Mouse (Mus musculus) forebrain, embryonic 14.5 days (tissue): ENCODE measurements around the gene Itih1. TPM values are rescaled to one million over a fixed set of nuclear protein-coding genes. Genes with fewer than 3 reads are reported as not detected.
A peak's percentile ranks its signal among the peaks of the same experiment; 100 is the strongest.

ENCODE experiments used
- ATAC-seq: fragments of 200-750 bp; cut with Nextera tagmentation; 2 replicates; pipeline ENCODE4 v1.8.0; 2017; ENCODE audit warnings: mild to moderate bottlenecking, moderate library complexity
- DNase-seq: peaks from one replicate; pipeline ENCODE4 v3.0.0-alpha.2; 2015; ENCODE audit warnings: low spot score
- H3K27ac ChIP-seq: fragments of 300-500 bp; sonication (generic); 2 replicates; pipeline ENCODE4 v1.5.1; 2014; ENCODE audit warnings: low read depth, mild to moderate bottlenecking, control low read depth, low read length, moderate library complexity
- H3K27me3 ChIP-seq: fragments of 300-500 bp; sonication (generic); replicated peaks from 2 replicates; pipeline ENCODE4 v1.6.1; 2014; ENCODE audit warnings: low read length, control low read depth, mixed read lengths; ENCODE audit not compliant: control insufficient read depth, insufficient read depth
- H3K36me3 ChIP-seq: fragments of 300-500 bp; sonication (generic); 2 replicates; pipeline ENCODE4 v1.6.1; 2014; ENCODE audit warnings: low read length, control low read depth; ENCODE audit not compliant: control insufficient read depth, insufficient read depth
- H3K4me1 ChIP-seq: fragments of 300-500 bp; sonication (generic); 2 replicates; pipeline ENCODE4 v1.6.1; 2014; ENCODE audit warnings: antibody characterized with exemption, low read length, control low read depth; ENCODE audit not compliant: control insufficient read depth, insufficient read depth
- H3K4me2 ChIP-seq: fragments of 300-500 bp; sonication (generic); 2 replicates; pipeline ENCODE4 v1.6.1; 2014; ENCODE audit warnings: mild to moderate bottlenecking, control low read depth, low read length
- H3K4me3 ChIP-seq: fragments of 300-500 bp; sonication (generic); 2 replicates; pipeline ENCODE4 v1.5.1; 2014; ENCODE audit warnings: low read depth, low read length, control low read depth
- H3K9ac ChIP-seq: fragments of 300-500 bp; sonication (generic); 2 replicates; pipeline ENCODE4 v1.6.1; 2014; ENCODE audit warnings: mild to moderate bottlenecking, low read length, control low read depth, moderate library complexity
- H3K9me3 ChIP-seq: fragments of 300-500 bp; sonication (generic); replicated peaks from 2 replicates; pipeline ENCODE4 v1.6.1; 2016; ENCODE audit warnings: low read length, control low read depth, mixed read lengths; ENCODE audit not compliant: control insufficient read depth
- WGBS: fragments of 180-500 bp; shearing (Covaris S2); extraction: QIAGEN DNeasy Blood & Tissue Kit; methylation state at CpG from one replicate; pipeline ENCODE4 v1.1.7; 2014; 5-methylcytosine and 5-hydroxymethylcytosine counted together
- polyA plus RNA-seq: library from polyadenylated mRNA; unstranded; fragments of >200 nt; fragmentation: Nextera tagmentation; extraction: Ambion mirVana; gene quantifications from 2 replicates; pipeline ENCODE4 v1.2.1, GENCODE M21; 2014

Gene Itih1
- polyA plus RNA-seq, 1 experiment from 2014 or later, result not detected

- ATAC-seq, result no peak
- 67% methylated on average over 11 of the region's 11 CpGs for WGBS
- H3K4me3 ChIP-seq, result no peak overlapping the region
Observed at GRCm38 (mm10) chr14:30943860-30944674, 978 bp upstream of the Itih1 start.

GRCm38 (mm10) chr14:30942254-30942653 is 835 bp downstream of the Itih1 start:
- H3K9ac ChIP-seq, result no peak overlapping the region
- no peak overlapping the region for H3K4me3 ChIP-seq
- H3K9me3 ChIP-seq, result no peaks in the 10 kb centered on the region

More at GRCm38 (mm10) chr14:30943860-30944674, 978 bp upstream of the Itih1 start:
- peak; percentile 31 for DNase-seq
- H3K9me3 ChIP-seq, result no peaks in the 10 kb centered on the region
- H3K36me3 ChIP-seq, result no peaks in the 10 kb centered on the region
- H3K9ac ChIP-seq, result no peak overlapping the region
- no peaks in the 10 kb centered on the region for H3K27me3 ChIP-seq
- no peaks in the 10 kb centered on the region for H3K4me1 ChIP-seq
- H3K4me2 ChIP-seq, result no peak overlapping the region
- no peak overlapping the region for H3K27ac ChIP-seq

GRCm38 (mm10) chr14:30933351-30933750 is 9.7 kb downstream of the Itih1 start:
- DNase-seq, result no peak
- H3K4me2 ChIP-seq, result no peak overlapping the region
- H3K27ac ChIP-seq, result no peak overlapping the region
- H3K4me1 ChIP-seq, result no peaks in the 10 kb centered on the region
- no peak overlapping the region for H3K4me3 ChIP-seq
- H3K9ac ChIP-seq, result no peak overlapping the region
- H3K36me3 ChIP-seq, result no peaks in the 10 kb centered on the region
- no peaks in the 10 kb centered on the region for H3K27me3 ChIP-seq
- no peak for ATAC-seq
- H3K9me3 ChIP-seq, result no peaks in the 10 kb centered on the region
- 85% methylated on average over 9 of the region's 9 CpGs for WGBS

More at GRCm38 (mm10) chr14:30942254-30942653, 835 bp downstream of the Itih1 start:
- H3K4me1 ChIP-seq, result no peaks in the 10 kb centered on the region
- no peak overlapping the region for H3K27ac ChIP-seq
- DNase-seq (no peak), ATAC-seq (no peak)
- no peaks in the 10 kb centered on the region for H3K36me3 ChIP-seq
- H3K4me2 ChIP-seq, result no peak overlapping the region
- 91% methylated on average over 4 of the region's 4 CpGs for WGBS
- no peaks in the 10 kb centered on the region for H3K27me3 ChIP-seq

- Histone ChIP-seq H3K4me2 (no peak overlapping the region), H3K36me3 (no peaks in the 10 kb centered on the region), H3K9me3 (no peaks in the 10 kb centered on the region), H3K4me3 (no peak overlapping the region), H3K4me1 (no peaks in the 10 kb centered on the region), H3K9ac (no peak overlapping the region), H3K27me3 (no peaks in the 10 kb centered on the region), H3K27ac (no peak overlapping the region)
- WGBS, result 93% methylated on average over 4 of the region's 4 CpGs
- DNase-seq (no peak), ATAC-seq (no peak)
Observed at GRCm38 (mm10) chr14:30930386-30930785, 12.7 kb downstream of the Itih1 start.

GRCm38 (mm10) chr14:30925492-30925891 is 17.6 kb downstream of the Itih1 start:
- no peak overlapping the region for H3K4me3 ChIP-seq
- ATAC-seq (no peak), DNase-seq (no peak)
- no peak overlapping the region for H3K27ac ChIP-seq
- H3K27me3 ChIP-seq, result no peaks in the 10 kb centered on the region
- no peak overlapping the region for H3K9ac ChIP-seq
- no peaks in the 10 kb centered on the region for H3K4me1 ChIP-seq
- H3K9me3 ChIP-seq, result no peaks in the 10 kb centered on the region
- H3K36me3 ChIP-seq, result no peaks in the 10 kb centered on the region
- WGBS, result 89% methylated on average over 3 of the region's 3 CpGs
- H3K4me2 ChIP-seq, result no peak overlapping the region

- Histone ChIP-seq H3K9ac (no peak within 1 kb of the TSS), H3K9me3 (no peaks in the 10 kb centered on the region), H3K27me3 (no peaks in the 10 kb centered on the region), H3K27ac (no peak within 1 kb of the TSS), H3K4me2 (no peak within 1 kb of the TSS), H3K4me3 (no peak within 1 kb of the TSS), H3K36me3 (no peaks in the 10 kb centered on the region), H3K4me1 (no peaks in the 10 kb centered on the region)
- ATAC-seq, result no peak
- DNase-seq, result no peak
- WGBS, result 73% methylated on average over 6 of the region's 6 CpGs
Observed at GRCm38 (mm10) chr14:30923375-30924105, 19.5 kb downstream of the Itih1 start, which contains the start of gene Itih3. TSS of gene Itih3 (minus strand) at chr14:30923760.

GRCm38 (mm10) chr14:30922053-30922670 is 20.9 kb downstream of the Itih1 start:
- ATAC-seq (peak; percentile 70; the same call in 1 of the 2 replicates), DNase-seq (peak; percentile 66)
- Histone ChIP-seq H3K9me3 (no peaks in the 10 kb centered on the region), H3K4me1 (no peaks in the 10 kb centered on the region), H3K9ac (no peak overlapping the region), H3K4me2 (no peak overlapping the region), H3K27ac (no peak overlapping the region), H3K27me3 (no peaks in the 10 kb centered on the region), H3K36me3 (no peaks in the 10 kb centered on the region), H3K4me3 (no peak overlapping the region)
- 54% methylated on average over 8 of the region's 8 CpGs for WGBS

- H3K4me3 ChIP-seq, result no peak overlapping the region
- no peaks in the 10 kb centered on the region for H3K27me3 ChIP-seq
- no peak overlapping the region for H3K27ac ChIP-seq
- no peaks in the 10 kb centered on the region for H3K9me3 ChIP-seq
- H3K9ac ChIP-seq, result no peak overlapping the region
- DNase-seq (no peak), ATAC-seq (no peak)
- H3K36me3 ChIP-seq, result no peaks in the 10 kb centered on the region
- H3K4me2 ChIP-seq, result no peak overlapping the region
- 75% methylated on average over 1 of the region's 1 CpGs for WGBS
- H3K4me1 ChIP-seq, result no peaks in the 10 kb centered on the region
Observed at GRCm38 (mm10) chr14:30916516-30916915, 26.6 kb downstream of the Itih1 start.
